Mouse (Mus musculus) heart, postnatal 25 days (tissue): Measurements from ENCODE around the gene 9930111J21Rik2. TPM values are rescaled to one million over a fixed set of nuclear protein-coding genes. Genes with fewer than 3 reads are reported as not detected.
"Not testable (repeated sequence)": the region's sequence is repeated elsewhere in the genome, so short reads cannot be mapped to it uniquely, and the experiment has no call there.

Experiments
- DNase-seq: peaks from one replicate; pipeline ENCODE4 v3.0.0; 2022; ENCODE audit warnings: low spot score
- intact Hi-C: fragments of 180-260 bp; cut with DNase I; formaldehyde crosslinking; loops from one replicate; pipeline ENCODE4 v1.15.1; 2025
- total RNA-seq, 2 experiments: library from RNA; stranded (reverse); gene quantifications; 2 replicates each; pipeline ENCODE4 v1.2.3; 2021

Gene 9930111J21Rik2
- total RNA-seq, 2 experiments from 2014 or later = 5.6 to 7.0 TPM

DNA sequence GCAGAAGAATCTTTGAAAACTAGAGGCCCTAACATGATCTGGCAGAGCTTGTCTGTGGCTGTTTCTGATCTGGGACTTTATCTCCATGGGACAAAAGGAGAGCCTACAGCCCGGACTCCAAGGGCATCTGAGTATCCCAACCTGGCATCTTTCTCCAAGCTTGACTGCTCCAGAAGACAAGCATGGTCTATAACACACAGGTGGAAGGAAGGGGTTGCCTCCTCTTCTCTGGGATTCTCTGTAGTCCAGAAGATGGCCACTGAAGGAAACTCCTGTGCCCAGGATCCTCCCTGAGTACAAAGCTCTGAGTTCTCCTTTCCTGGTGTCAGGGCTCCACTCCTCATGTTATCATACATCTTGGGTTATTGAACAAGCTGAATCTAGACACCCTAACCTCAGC is 29.6 kb upstream of the 9930111J21Rik2 start:
- DNase-seq = no peak
- intact Hi-C loops = no loop called here

DNA sequence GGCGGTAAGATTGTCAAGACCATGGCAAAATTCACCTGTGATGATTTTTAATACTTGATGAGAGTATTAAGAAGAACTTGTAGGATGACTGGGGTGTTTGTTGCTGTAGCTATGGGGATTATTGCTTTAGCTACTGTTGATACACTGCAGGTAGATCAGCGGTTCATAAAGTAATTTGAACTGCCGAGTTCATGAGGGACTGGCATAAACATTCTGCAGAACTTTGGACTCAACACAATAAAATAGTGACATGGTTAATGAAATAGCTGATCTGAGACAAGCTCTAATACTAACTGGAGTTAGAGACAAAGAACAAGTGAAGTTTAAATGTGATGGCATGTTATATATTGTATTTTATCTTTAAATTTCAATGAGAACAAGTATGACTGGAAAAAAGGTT is 27.7 kb upstream of the 9930111J21Rik2 start:
- intact Hi-C loops = loop anchor here (1.0 kb wide), 1 partner anchor 156 kb away; no protein-coding TSS in a partner anchor
- DNase-seq = no peak

- no peak for DNase-seq
- intact Hi-C loops = no loop called here
Measured at GRCm38 (mm10) chr11:49077012-49077411, 26.0 kb upstream of the 9930111J21Rik2 start.

GRCm38 (mm10) chr11:49076001-49076757 is 25.1 kb upstream of the 9930111J21Rik2 start, which contains the start of gene Ifi47:
Gene Ifi47 (plus strand): TSS chr11:49076587.
- DNase-seq = not testable (repeated sequence)

GRCm38 (mm10) chr11:49068358-49068757 is 17.3 kb upstream of the 9930111J21Rik2 start:
- intact Hi-C loops = no loop called here
- no peak for DNase-seq

More at GRCm38 (mm10) chr11:49076001-49076757, 25.1 kb upstream of the 9930111J21Rik2 start, which contains the start of gene Ifi47:
- intact Hi-C loops = not testable (repeated sequence)

DNA sequence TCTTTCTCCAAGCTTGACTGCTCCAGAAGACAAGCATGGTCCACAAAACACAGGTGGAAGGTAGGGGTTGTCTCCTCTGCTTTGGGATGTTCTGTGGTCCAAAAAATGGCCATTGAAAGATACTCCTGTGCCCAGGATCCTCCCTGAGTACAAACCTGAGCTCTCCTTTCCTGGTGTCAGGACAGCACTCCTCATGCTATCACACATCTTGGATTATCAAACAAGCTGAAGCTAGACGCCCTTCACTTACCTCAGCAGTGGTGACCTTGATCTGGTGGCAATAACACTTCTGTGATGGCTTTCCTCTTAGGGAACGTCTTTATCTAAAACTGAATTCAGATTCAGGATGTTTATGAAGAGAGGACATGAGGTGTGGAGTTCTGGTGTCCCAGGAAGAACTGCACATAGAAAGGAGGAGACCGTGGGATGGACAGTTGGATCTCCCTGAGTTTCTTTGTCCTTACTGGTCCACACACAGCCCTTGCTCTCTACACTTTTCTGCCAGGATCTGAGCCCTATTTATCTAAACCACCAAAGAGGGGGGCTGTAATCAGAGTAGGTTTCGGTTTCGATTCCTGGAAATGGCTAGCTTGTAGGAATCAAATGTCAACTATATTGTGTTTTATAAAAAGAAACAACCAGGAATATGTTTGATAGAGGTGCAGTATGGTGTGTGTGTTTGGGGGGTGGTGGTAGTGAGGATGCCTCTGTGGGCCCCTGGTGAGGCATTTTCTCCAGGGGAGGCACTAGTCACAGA is 12.8 kb upstream of the 9930111J21Rik2 start, which contains the start of gene Tgtp2:
Gene Tgtp2, minus strand, starts transcription at position 494 of the 757 bp plus-strand sequence.
- DNase-seq, intact Hi-C loops: not testable (repeated sequence)

GRCm38 (mm10) chr11:49061865-49062264 is 10.8 kb upstream of the 9930111J21Rik2 start:
- DNase-seq, intact Hi-C loops: not testable (repeated sequence)

DNA sequence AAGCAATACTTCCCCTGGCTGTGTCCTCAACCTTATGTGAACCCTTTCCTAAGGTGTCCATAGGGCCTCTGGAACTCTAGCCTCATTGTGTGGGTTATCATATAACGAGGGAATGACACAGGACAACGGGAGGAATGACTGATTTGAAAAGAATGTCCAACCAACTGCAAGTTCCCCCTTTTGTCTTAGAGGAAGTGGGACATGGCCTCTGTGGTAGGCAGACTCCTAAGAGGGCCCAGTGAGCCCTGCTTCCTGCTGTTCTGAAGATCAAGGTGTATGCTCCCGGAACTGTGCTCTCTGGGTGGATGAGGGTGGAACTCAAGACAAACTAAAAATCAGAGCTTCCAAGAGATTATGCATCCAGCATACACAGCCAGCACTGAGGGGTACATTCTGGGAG is 9.0 kb upstream of the 9930111J21Rik2 start:
- DNase-seq, intact Hi-C loops: not testable (repeated sequence)

GRCm38 (mm10) chr11:49051894-49052293 is 852 bp upstream of the 9930111J21Rik2 start:
- DNase-seq, intact Hi-C loops: not testable (repeated sequence)

- DNase-seq, intact Hi-C loops: not testable (repeated sequence)
Measured at GRCm38 (mm10) chr11:49050064-49050463, 978 bp downstream of the 9930111J21Rik2 start.

- DNase-seq, intact Hi-C loops: not testable (repeated sequence)
Measured at GRCm38 (mm10) chr11:49012074-49012473, 39.0 kb downstream of the 9930111J21Rik2 start.

GRCm38 (mm10) chr11:49006785-49007184 is 44.3 kb downstream of the 9930111J21Rik2 start:
- intact Hi-C loops, DNase-seq: not testable (repeated sequence)

- intact Hi-C loops, DNase-seq: not testable (repeated sequence)
Measured at GRCm38 (mm10) chr11:49006317-49006716, 44.7 kb downstream of the 9930111J21Rik2 start.

- intact Hi-C loops, DNase-seq: not testable (repeated sequence)
Measured at GRCm38 (mm10) chr11:49000411-49000810, 50.6 kb downstream of the 9930111J21Rik2 start.

GRCm38 (mm10) chr11:48994018-48994417 is 57.0 kb downstream of the 9930111J21Rik2 start, which contains the start of gene Tgtp1:
Gene Tgtp1 (minus strand): TSS chr11:48994172.
- intact Hi-C loops, DNase-seq: not testable (repeated sequence)

DNA sequence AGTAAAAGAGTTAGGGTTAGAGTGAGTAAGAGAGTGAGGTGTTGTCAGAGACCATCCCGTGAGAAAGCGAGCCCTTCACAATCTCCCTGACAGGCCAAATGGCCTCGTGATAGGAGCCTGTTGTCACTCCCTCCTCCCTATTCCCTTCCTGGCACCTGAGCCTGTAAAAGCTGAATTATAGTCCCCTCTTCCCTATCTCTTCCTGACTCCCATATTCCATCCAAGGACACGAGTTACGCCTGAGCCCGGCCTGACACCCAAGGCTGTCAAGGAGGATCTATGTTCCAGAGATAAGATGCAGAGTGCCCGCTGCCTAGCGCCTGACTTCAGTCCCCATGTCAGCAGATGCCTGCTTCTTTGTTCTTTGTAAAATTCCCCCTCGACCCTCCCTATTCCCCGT is 57.7 kb downstream of the 9930111J21Rik2 start:
- intact Hi-C loops, DNase-seq: not testable (repeated sequence)

GRCm38 (mm10) chr11:48991740-48992520 is 59.1 kb downstream of the 9930111J21Rik2 start, which contains the start of gene Gm12185:
Gene Gm12185 (minus strand): TSS chr11:48992226.
- intact Hi-C loops, DNase-seq: not testable (repeated sequence)

GRCm38 (mm10) chr11:48989981-48990380 is 61.1 kb downstream of the 9930111J21Rik2 start:
- intact Hi-C loops = not testable (repeated sequence)

GRCm38 (mm10) chr11:48988219-48988618 is 62.8 kb downstream of the 9930111J21Rik2 start:
- DNase-seq, intact Hi-C loops: not testable (repeated sequence)

More at GRCm38 (mm10) chr11:48989981-48990380, 61.1 kb downstream of the 9930111J21Rik2 start:
- not testable (repeated sequence) for DNase-seq
